Mouse (Mus musculus) C2C12 (cell line): Measurements from ENCODE around the gene Ccdc36. TPM values are rescaled to one million over a fixed set of nuclear protein-coding genes. Genes with fewer than 3 reads are reported as not detected.

ENCODE experiments used
- H3K27me3 ChIP-seq: one replicate; pipeline ENCODE4 v1.6.1; 2011; ENCODE audit not compliant: control insufficient read depth, insufficient read depth, insufficient read length
- H3K36me3 ChIP-seq: one replicate; pipeline ENCODE4 v1.6.1; 2011; ENCODE audit not compliant: control insufficient read depth, insufficient read depth
- H3K4me3 ChIP-seq: one replicate; pipeline ENCODE4 v1.5.1; 2011; ENCODE audit warnings: mild to moderate bottlenecking, control low read depth; ENCODE audit not compliant: poor library complexity, insufficient read depth, severe bottlenecking
- H3K79me2 ChIP-seq: one replicate; pipeline ENCODE4 v1.6.1; 2011; ENCODE audit not compliant: control insufficient read depth, insufficient read depth
- H3K79me3 ChIP-seq: one replicate; pipeline ENCODE4 v1.6.1; 2011; ENCODE audit warnings: low read depth, control low read depth
- H3ac ChIP-seq: one replicate; pipeline ENCODE3; 2011; ENCODE audit warnings: low read depth; ENCODE audit not compliant: control insufficient read depth, insufficient read length
- CEBPB ChIP-seq: IDR thresholded peaks from one replicate; pipeline ENCODE4 v1.6.1; 2011; ENCODE audit warnings: low read depth, mild to moderate bottlenecking, control low read depth, moderate library complexity
- CTCF ChIP-seq: IDR thresholded peaks from one replicate; pipeline ENCODE4 v1.5.1; 2011; ENCODE audit not compliant: control insufficient read depth, insufficient read depth, insufficient read length
- FOSL1 ChIP-seq: IDR thresholded peaks from one replicate; pipeline ENCODE4 v1.8.0; 2011; ENCODE audit warnings: mild to moderate bottlenecking, low read length; ENCODE audit not compliant: poor library complexity, insufficient read depth, severe bottlenecking
- MAX ChIP-seq: IDR thresholded peaks from one replicate; pipeline ENCODE4 v1.6.1; 2011; ENCODE audit warnings: mild to moderate bottlenecking, control low read depth
- MYOD1 ChIP-seq: IDR thresholded peaks from one replicate; pipeline ENCODE4 v1.6.1; 2011; ENCODE audit warnings: low read depth; ENCODE audit not compliant: control insufficient read depth, insufficient read length
- MYOG ChIP-seq: IDR thresholded peaks from one replicate; pipeline ENCODE4 v1.6.1; 2011; ENCODE audit not compliant: control insufficient read depth, insufficient read length; ENCODE audit errors: extremely low read depth
- USF1 ChIP-seq: IDR thresholded peaks from one replicate; pipeline ENCODE4 v1.6.1; 2011; ENCODE audit warnings: low read depth, mild to moderate bottlenecking, control low read depth, moderate library complexity
- polyA plus RNA-seq: library from polyadenylated mRNA; unstranded; fragments of >200 nt; fragmentation: generic; extraction: Trizol; gene quantifications from one replicate; pipeline ENCODE4 v1.2.1, GENCODE M21; 2012; ENCODE audit warnings: missing spikeins

The Ccdc36 gene
- polyA plus RNA-seq, 1 experiment, result not detected

- no peaks in the 10 kb centered on the region for H3K36me3 ChIP-seq
- no peaks in the 10 kb centered on the region for H3K79me3 ChIP-seq
- H3K79me2 ChIP-seq, result no peaks in the 10 kb centered on the region
- H3K4me3 ChIP-seq, result no peak overlapping the region
- TF ChIP-seq MYOD1 (no peak), FOSL1 (no peak), CTCF (no peak), MAX (no peak), CEBPB (no peak), USF1 (no peak), MYOG (no peak)
- peaks cover 32% of the 10 kb centered on the region for H3K27me3 ChIP-seq
- no peak overlapping the region for H3ac ChIP-seq
Measured at GRCm38 (mm10) chr9:108441236-108441919, 13.1 kb upstream of the Ccdc36 start.

- no peaks in the 10 kb centered on the region for H3K79me2 ChIP-seq
- TF ChIP-seq FOSL1, result no peak
- TF ChIP-seq USF1, result no peak
- no peak for TF ChIP-seq CEBPB
- TF ChIP-seq MYOG, result no peak
- no peak for TF ChIP-seq MYOD1
- no peak for TF ChIP-seq MAX
- TF ChIP-seq CTCF, result no peak
Measured at GRCm38 (mm10) chr9:108440485-108440884, 12.2 kb upstream of the Ccdc36 start.

GRCm38 (mm10) chr9:108439176-108439575 is 10.9 kb upstream of the Ccdc36 start:
- Histone ChIP-seq H3K4me3 (no peak overlapping the region), H3K36me3 (no peaks in the 10 kb centered on the region), H3K79me3 (no peaks in the 10 kb centered on the region), H3K27me3 (peaks cover 27% of the 10 kb centered on the region), H3ac (no peak overlapping the region), H3K79me2 (no peaks in the 10 kb centered on the region)
- TF ChIP-seq CEBPB, result no peak
- no peak for TF ChIP-seq USF1
- TF ChIP-seq MYOD1, result no peak
- TF ChIP-seq CTCF, result no peak
- TF ChIP-seq MYOG, result no peak
- no peak for TF ChIP-seq MAX
- TF ChIP-seq FOSL1, result no peak

More at GRCm38 (mm10) chr9:108440485-108440884, 12.2 kb upstream of the Ccdc36 start:
- no peak overlapping the region for H3K4me3 ChIP-seq
- H3K79me3 ChIP-seq, result no peaks in the 10 kb centered on the region
- no peaks in the 10 kb centered on the region for H3K36me3 ChIP-seq
- no peak overlapping the region for H3ac ChIP-seq
- peaks cover 34% of the 10 kb centered on the region for H3K27me3 ChIP-seq

- H3K79me3 ChIP-seq, result no peaks in the 10 kb centered on the region
- peaks cover 27% of the 10 kb centered on the region for H3K27me3 ChIP-seq
- H3K36me3 ChIP-seq, result no peaks in the 10 kb centered on the region
- no peak within 1 kb of the TSS for H3K4me3 ChIP-seq
- TF ChIP-seq MYOD1 (no peak), USF1 (no peak), MAX (no peak), CEBPB (no peak), MYOG (no peak), FOSL1 (no peak), CTCF (no peak)
- H3ac ChIP-seq, result no peak within 1 kb of the TSS
- H3K79me2 ChIP-seq, result no peaks in the 10 kb centered on the region
Measured at GRCm38 (mm10) chr9:108436182-108436581, 7.9 kb upstream of the Ccdc36 start, which contains the start of gene BC048562. Gene BC048562, plus strand, starts transcription at chr9:108436482.

GRCm38 (mm10) chr9:108431431-108432067 is 3.3 kb upstream of the Ccdc36 start:
- Histone ChIP-seq H3K4me3 (no peak overlapping the region), H3K36me3 (no peaks in the 10 kb centered on the region), H3K27me3 (peaks cover 16% of the 10 kb centered on the region), H3K79me2 (no peaks in the 10 kb centered on the region), H3K79me3 (no peaks in the 10 kb centered on the region), H3ac (no peak overlapping the region)
- TF ChIP-seq USF1 (no peak), MAX (no peak), CEBPB (no peak), FOSL1 (no peak), MYOD1 (no peak), CTCF (no peak), MYOG (no peak)

GRCm38 (mm10) chr9:108412221-108412620 is 16.1 kb downstream of the Ccdc36 start:
- H3K79me2 ChIP-seq, result no peaks in the 10 kb centered on the region
- H3K36me3 ChIP-seq, result no peaks in the 10 kb centered on the region
- H3ac ChIP-seq, result no peak overlapping the region
- no peaks in the 10 kb centered on the region for H3K79me3 ChIP-seq
- H3K27me3 ChIP-seq, result no peaks in the 10 kb centered on the region
- TF ChIP-seq MYOD1 (no peak), MYOG (no peak), CEBPB (no peak), MAX (no peak), FOSL1 (no peak), CTCF (no peak), USF1 (no peak)
- H3K4me3 ChIP-seq, result no peak overlapping the region
